Mouse (Mus musculus): Measurements from ENCODE around the gene D630045J12Rik.

DNA sequence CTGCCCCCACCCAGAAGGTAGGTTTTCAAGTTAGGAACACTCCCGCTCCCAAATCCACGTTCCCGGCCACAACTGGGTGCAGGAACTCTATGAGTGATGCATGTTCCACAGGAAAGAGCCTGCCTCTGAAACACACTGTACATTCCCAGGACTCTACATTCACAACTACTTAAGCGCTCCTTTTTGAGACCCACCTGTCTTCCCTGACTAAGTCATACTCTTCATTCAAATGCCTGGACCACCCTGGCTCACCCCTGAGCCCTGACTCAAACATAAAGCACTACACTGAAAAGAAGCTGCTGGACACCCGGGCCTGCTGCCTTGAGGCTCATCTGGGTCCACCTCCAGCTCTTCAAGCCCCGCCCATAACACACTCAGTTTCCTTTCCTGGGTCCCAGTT, 48.4 kb downstream of the D630045J12Rik start:
- TF ChIP-seq POLR2A (IDR thresholded peaks at IDR 0.05; ENCODE audit: low read depth, low read length) (no peak), CTCF (IDR thresholded peaks at IDR 0.05; ENCODE audit: extremely low read depth, insufficient read length, insufficient replicate concordance, low read depth, low read length) (no peak)

Data from small intestine, adult 2 months (tissue).